ENCODE assay signal across 8 mouse cellular contexts in genomic region chr7:16399098-16399819, GRCm38 (mm10). TPM values are rescaled to one million over a fixed set of nuclear protein-coding genes. Genes with fewer than 3 reads are reported as not detected.
DNase-seq lines count a peak whose midpoint lies in the region; ATAC-seq and TF ChIP-seq lines count a peak whose summit lies in the region.

No protein-coding gene starts in this region.

- peak overlapping the region; percentile 65 to 78 for H3K4me3 ChIP-seq in MEL (ENCODE audit: control insufficient read depth in 1 of 2, insufficient read depth in 1 of 2, low read depth in 2 of 2, low read length in 2 of 2)
- peak overlapping the region; percentile 97 for H3K4me3 ChIP-seq in lung, postnatal 0 days (ENCODE audit: low read depth, low read length)

- peaks cover 3 to 12% of the 10 kb centered on the region in 2 experiments for H3K4me1 ChIP-seq in MEL (ENCODE audit: control insufficient read depth in 1 of 2, insufficient read depth in 2 of 2, low read length in 2 of 2)
- H3K4me1 ChIP-seq in lung, postnatal 0 days (ENCODE audit: insufficient read depth, low read depth, low read length) = peaks cover 7% of the 10 kb centered on the region; the same call in 1 of the 2 replicates

- H3K27me3 ChIP-seq in MEL (ENCODE audit: control insufficient read depth in 1 of 2, insufficient read depth in 2 of 2, low read length in 2 of 2) = no peaks in the 10 kb centered on the region
- no peaks in the 10 kb centered on the region for H3K27me3 ChIP-seq in lung, postnatal 0 days (replicated peaks; ENCODE audit: insufficient read depth, low read length)

- H3K9me3 ChIP-seq in MEL (replicated peaks; ENCODE audit: insufficient read depth, low read length) = no peaks in the 10 kb centered on the region
- H3K9me3 ChIP-seq in lung, postnatal 0 days (ENCODE audit: low read length) = no peaks in the 10 kb centered on the region

- WGBS in lung, postnatal 0 days = under 1% methylated on average over 31 of the region's 31 CpGs

- DNase-seq in MEL (ENCODE audit: low read depth, low spot score) = peak; percentile 95
- DNase-seq in cerebellum, adult 8-10 months = peak; percentile 94
- DNase-seq in forelimb bud, embryonic 11.5 days (ENCODE audit: low read depth, low spot score) = peak; percentile 94
- peak; percentile 85 for DNase-seq in layer of hippocampus, adult 9-10 months (ENCODE audit: low spot score)
- DNase-seq in lung, postnatal 0 days (ENCODE audit: low spot score) = peak; percentile 99
- peak; percentile 72 for DNase-seq in ovary, postnatal 10 days (ENCODE audit: low spot score)
- DNase-seq in thymus, postnatal 0 days (ENCODE audit: low spot score) = peak; percentile 89

- peak overlapping the region; percentile 89 for H3K4me2 ChIP-seq in lung, postnatal 0 days (replicated peaks; ENCODE audit: low read depth, low read length)

- no peak for TF ChIP-seq CTCF in MEL (IDR thresholded peaks at IDR 0.05 in 2 of 3, conservative IDR thresholded peaks at IDR 0.05 in 1 of 3; ENCODE audit: control insufficient read depth in 1 of 3, insufficient read depth in 1 of 3, low read depth in 2 of 3, low read length in 3 of 3, poor library complexity in 1 of 3, severe bottlenecking in 1 of 3)
- no peak for TF ChIP-seq CTCF in lung, postnatal 0 days (IDR thresholded peaks at IDR 0.05)

- TF ChIP-seq POLR2A in MEL (IDR thresholded peaks at IDR 0.05; ENCODE audit: control insufficient read depth in 1 of 2, insufficient read depth in 1 of 2, low read depth in 1 of 2, low read length in 2 of 2, poor library complexity in 1 of 2) = peak in 1 of 2 experiments; percentile 71; a peak in 3 of 4 replicates

- H3K27ac ChIP-seq in MEL (ENCODE audit: control insufficient read depth, low read depth, low read length) = peak overlapping the region; percentile 96
- peak overlapping the region; percentile 100 for H3K27ac ChIP-seq in lung, postnatal 0 days (ENCODE audit: low read length)

- no peak for TF ChIP-seq RAD21 in MEL (IDR thresholded peaks at IDR 0.05; ENCODE audit: low read depth, low read length)

- peaks cover 35% of the 10 kb centered on the region for H3K79me2 ChIP-seq in MEL (ENCODE audit: control insufficient read depth, insufficient read depth, low read length, poor library complexity)

- peak; percentile 57 to 65 for ATAC-seq in hematopoietic stem cell, adult 5-6 weeks (replicated peaks in 1 of 2; ENCODE audit: insufficient read depth in 1 of 2, low FRiP score in 2 of 2, low TSS enrichment in 1 of 2, low read depth in 1 of 2, poor library complexity in 2 of 2, severe bottlenecking in 2 of 2)
- peak; percentile 78 for ATAC-seq in lung, postnatal 0 days

- H3K36me3 ChIP-seq in MEL (ENCODE audit: control insufficient read depth in 1 of 2, insufficient read depth in 2 of 2, low read length in 2 of 2) = peaks cover 0 to 11% of the 10 kb centered on the region in 2 experiments; a peak in 2 of 4 replicates
- no peaks in the 10 kb centered on the region for H3K36me3 ChIP-seq in lung, postnatal 0 days (ENCODE audit: insufficient read depth, low read length)

- no peak for TF ChIP-seq EP300 in MEL (IDR thresholded peaks at IDR 0.05; ENCODE audit: low read depth in 1 of 2, low read length in 2 of 2)
- TF ChIP-seq EP300 in lung, postnatal 0 days (IDR thresholded peaks at IDR 0.05) = peak; percentile 66

- H3K9ac ChIP-seq in MEL (ENCODE audit: control insufficient read depth, low read depth, low read length, poor library complexity, severe bottlenecking) = peak overlapping the region; percentile 98
- peak overlapping the region; percentile 100 for H3K9ac ChIP-seq in lung, postnatal 0 days (replicated peaks; ENCODE audit: low read depth)

TF ChIP-seq in MEL, 35 proteins besides CTCF, POLR2A, EP300 and RAD21:
- peak; percentile 75 for TF ChIP-seq TBP (IDR thresholded peaks at IDR 0.05; ENCODE audit: low read depth, low read length)
- no peak for TF ChIP-seq MAZ (IDR thresholded peaks at IDR 0.05; ENCODE audit: low read depth, low read length)

RNA-seq across cellular contexts. Expression of gene Zc3h4, which starts 1.5 kb away (rescaled TPM):
- total RNA-seq in MEL (2012; rRNA removed) = 32.2 and 32.9 TPM in 2 replicates
- 10 to 100 TPM; 59.4 to 71.8 TPM for polyA plus RNA-seq in MEL (2012; ENCODE audit: insufficient read depth in 1 of 2, insufficient read length in 2 of 2, low read depth in 1 of 2, low replicate concordance in 2 of 2, missing spikeins in 1 of 2)
- total RNA-seq in hematopoietic stem cell, adult 5-6 weeks (2017) = 38.8 and 53.3 TPM in 2 replicates
- 7.9 and 8.2 TPM in 2 replicates for polyA plus RNA-seq in lung, postnatal 0 days (2015; fragmentation: Nextera tagmentation; extraction: Ambion mirVana)
- polyA plus RNA-seq in thymus, postnatal 0 days (2015; fragmentation: Nextera tagmentation; extraction: Ambion mirVana) = 12.2 and 15.9 TPM in 2 replicates

RNA-seq across cellular contexts. Expression of gene Sae1, which starts 11.7 kb away (rescaled TPM):
- 182 and 187 TPM in 2 replicates for total RNA-seq in MEL (2012; rRNA removed)
- polyA plus RNA-seq in MEL (2012; ENCODE audit: insufficient read depth in 1 of 2, insufficient read length in 2 of 2, low read depth in 1 of 2, low replicate concordance in 2 of 2, missing spikeins in 1 of 2) = 100 to 1,000 TPM in 1 of 2 experiments, not detected in 1; 287 TPM
- total RNA-seq in hematopoietic stem cell, adult 5-6 weeks (2017) = 316 and 403 TPM in 2 replicates
- polyA plus RNA-seq in lung, postnatal 0 days (2015; fragmentation: Nextera tagmentation; extraction: Ambion mirVana) = 84.8 and 92.3 TPM in 2 replicates
- polyA plus RNA-seq in thymus, postnatal 0 days (2015; fragmentation: Nextera tagmentation; extraction: Ambion mirVana) = 246 and 259 TPM in 2 replicates

RNA-seq across cellular contexts. Expression of gene Tmem160, which starts 53.3 kb away (rescaled TPM):
- total RNA-seq in MEL (2012; rRNA removed) = 90.1 and 90.8 TPM in 2 replicates
- polyA plus RNA-seq in MEL (2012; ENCODE audit: insufficient read depth in 1 of 2, insufficient read length in 2 of 2, low read depth in 1 of 2, low replicate concordance in 2 of 2, missing spikeins in 1 of 2) = 10 to 100 TPM in 1 of 2 experiments, not detected in 1; 73.3 TPM
- 6.1 and 11.9 TPM in 2 replicates for total RNA-seq in hematopoietic stem cell, adult 5-6 weeks (2017)
- 81.0 and 87.9 TPM in 2 replicates for polyA plus RNA-seq in lung, postnatal 0 days (2015; fragmentation: Nextera tagmentation; extraction: Ambion mirVana)
- polyA plus RNA-seq in thymus, postnatal 0 days (2015; fragmentation: Nextera tagmentation; extraction: Ambion mirVana) = 148 and 149 TPM in 2 replicates

Comparison
In these comparisons a context has a peak if more than half of its experiments do, and no peak if none do; other contexts are left out.
1. Peak in every context shown above with its lines: DNase-seq, ATAC-seq, H3K4me3 ChIP-seq and H3K27ac ChIP-seq.